Mouse (Mus musculus) common myeloid progenitor, adult 5-6 weeks (primary cell): ENCODE measurements around the gene Krtap29-1. TPM values are rescaled to one million over a fixed set of nuclear protein-coding genes. Genes with fewer than 3 reads are reported as not detected.
A peak's percentile ranks its signal among the peaks of the same experiment; 100 is the strongest.

ENCODE experiments used
- ATAC-seq: replicated peaks from 2 replicates; pipeline ENCODE4 v1.8.0; 2016; ENCODE audit warnings: low read depth, mild to moderate bottlenecking, moderate TSS enrichment, inconsistent platforms; ENCODE audit not compliant: poor library complexity, severe bottlenecking
- total RNA-seq: library from RNA; stranded (forward); fragments of 200-1000, 187-1606 nt; gene quantifications from 2 replicates; pipeline ENCODE4 v1.2.3, GENCODE M21; 2017

Gene Krtap29-1
- total RNA-seq = not detected in 2 replicates

DNA sequence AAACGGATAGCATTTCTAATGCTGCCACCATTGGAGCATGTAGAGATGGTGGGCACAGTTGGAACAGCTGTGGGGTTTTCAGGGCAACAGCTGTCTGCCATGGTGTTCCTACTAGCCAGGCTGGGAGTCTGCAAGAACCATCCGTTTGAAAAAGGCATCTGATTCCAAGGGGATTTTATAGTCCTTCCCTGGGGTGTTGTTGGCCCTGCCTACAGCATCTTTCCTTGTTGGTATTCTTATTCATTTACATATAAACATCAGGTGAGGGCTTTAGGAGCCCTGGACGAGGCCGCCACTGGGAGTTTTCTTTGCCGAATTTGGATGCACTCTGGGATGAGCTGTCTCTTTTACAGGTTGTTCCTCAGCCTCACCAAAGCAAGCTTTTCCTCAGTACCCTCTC is at the start of gene Krtap29-1:
Gene Krtap29-1, minus strand, starts transcription at position 101 of the 400 bp plus-strand sequence.
- ATAC-seq = no peak

DNA sequence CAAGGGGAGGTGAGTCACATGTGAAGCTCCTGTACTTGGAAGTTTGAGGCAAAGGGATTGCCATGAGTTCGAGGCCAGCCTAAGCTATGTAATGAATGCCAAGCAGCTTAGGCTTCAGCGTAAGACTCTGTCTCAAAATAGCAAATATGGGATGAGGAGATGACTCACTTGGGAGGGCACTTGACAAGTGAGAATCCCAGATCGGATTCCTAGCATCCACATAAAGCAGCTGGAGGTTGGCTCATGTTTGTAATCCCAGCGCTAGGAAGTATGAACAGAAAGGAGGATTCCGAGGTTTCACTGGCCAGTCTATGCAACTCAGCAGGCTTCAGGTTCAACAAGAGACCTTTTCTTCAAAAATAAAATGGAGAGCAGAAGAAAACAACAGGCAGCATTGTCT is 42.6 kb upstream of the Krtap29-1 start:
- no peak for ATAC-seq

DNA sequence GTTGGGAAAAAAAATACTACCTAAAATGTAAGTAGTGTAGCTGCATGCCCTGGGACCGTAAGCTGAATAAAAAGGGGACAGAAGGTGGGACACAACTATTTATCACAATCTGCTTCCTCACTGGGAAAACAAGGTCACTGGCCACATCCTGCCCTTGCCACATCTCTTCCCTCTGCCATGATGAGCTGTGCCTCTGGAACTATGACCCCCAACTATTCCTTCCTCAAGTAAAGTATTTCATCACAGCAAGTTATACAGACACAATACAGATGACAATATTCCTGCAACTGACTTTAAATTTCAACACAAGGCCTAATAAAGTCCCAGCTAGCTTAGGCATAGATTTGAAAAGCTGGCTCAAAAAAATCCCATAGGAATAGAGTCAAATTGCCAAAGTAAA is 40.6 kb upstream of the Krtap29-1 start:
- ATAC-seq = no peak

DNA sequence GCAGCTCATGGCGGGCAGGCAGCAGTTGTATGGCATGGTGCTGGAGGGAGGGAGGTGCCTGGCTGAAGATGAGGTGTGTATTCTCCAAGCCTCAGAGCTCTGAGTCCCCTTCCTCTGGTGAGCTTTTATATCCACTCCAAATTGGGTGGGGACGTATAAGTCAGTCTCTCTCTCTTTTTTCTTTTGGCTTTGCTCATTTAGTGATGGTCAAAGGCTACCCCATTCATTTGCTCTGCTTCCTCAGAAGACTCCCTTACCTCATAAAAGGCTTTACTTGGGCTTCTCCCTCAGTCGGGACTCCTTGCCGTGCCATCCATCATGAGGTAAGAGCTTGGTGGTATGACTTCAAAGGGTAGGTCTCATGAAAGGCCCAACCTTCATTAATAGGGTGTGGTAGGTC is 37.3 kb upstream of the Krtap29-1 start, which contains the start of gene Krt33a:
Gene Krt33a, minus strand, starts transcription at position 101 of the 400 bp plus-strand sequence.
- ATAC-seq = no peak

DNA sequence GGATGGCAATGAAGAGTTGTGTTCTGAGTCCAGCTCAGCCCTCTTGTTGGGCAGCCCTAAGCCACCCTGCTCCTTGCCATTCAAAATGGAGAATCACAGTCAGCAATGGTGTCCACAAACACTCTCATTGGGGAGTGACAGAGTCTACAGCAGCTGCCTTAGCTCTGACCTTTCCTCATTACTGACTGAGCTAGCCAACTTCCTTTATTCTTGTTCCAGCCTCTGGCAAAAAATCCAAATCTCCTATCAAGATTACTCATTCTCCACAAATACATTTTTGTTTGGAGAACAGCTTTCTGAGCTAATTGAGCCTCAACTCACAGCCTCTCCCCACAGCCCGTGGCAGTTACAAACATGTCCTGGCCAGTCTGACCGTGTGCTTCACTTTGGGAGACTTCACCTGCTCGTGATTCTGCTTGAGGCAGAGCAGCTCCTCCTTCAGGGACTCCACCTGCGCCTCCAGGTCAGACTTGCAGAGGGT is 34.9 kb upstream of the Krtap29-1 start:
- no peak for ATAC-seq

DNA sequence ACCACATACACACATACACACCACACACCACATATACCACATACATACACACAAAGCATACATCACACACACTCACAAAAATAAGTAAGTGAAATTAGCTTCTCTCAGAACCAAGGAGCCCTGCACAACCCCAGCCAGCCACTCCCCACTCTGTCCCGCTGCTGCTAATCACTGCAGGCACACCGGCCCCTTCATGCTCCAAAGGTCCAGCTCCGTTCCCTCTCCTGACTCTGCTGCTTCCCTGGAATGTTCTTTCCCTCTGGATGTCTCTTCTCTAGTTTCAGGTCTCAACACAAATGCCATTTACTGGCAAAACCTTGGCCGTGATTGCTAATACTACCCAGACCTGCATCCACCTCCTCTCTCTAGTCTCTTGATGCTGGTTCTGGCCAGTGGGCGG is 31.8 kb upstream of the Krtap29-1 start:
- no peak for ATAC-seq

DNA sequence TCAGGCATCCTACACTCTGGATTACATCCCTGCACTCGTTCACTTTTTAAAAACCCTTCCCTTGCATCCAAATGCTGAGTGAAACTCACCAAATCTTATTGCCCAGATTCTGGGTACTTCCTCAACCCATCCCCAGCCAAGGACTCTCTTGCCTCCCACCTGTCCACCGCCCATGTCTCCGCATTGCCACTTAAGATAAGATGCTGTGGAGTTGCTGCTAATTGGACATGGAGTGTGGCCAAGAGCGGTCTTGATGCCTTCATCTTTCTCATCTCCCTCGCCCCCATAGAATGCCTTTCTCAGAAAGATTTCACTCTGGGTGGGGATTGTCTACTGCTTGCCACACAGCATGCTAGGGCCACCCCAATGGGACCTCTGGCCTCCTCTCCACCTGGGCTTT is 29.5 kb upstream of the Krtap29-1 start:
- ATAC-seq = no peak

DNA sequence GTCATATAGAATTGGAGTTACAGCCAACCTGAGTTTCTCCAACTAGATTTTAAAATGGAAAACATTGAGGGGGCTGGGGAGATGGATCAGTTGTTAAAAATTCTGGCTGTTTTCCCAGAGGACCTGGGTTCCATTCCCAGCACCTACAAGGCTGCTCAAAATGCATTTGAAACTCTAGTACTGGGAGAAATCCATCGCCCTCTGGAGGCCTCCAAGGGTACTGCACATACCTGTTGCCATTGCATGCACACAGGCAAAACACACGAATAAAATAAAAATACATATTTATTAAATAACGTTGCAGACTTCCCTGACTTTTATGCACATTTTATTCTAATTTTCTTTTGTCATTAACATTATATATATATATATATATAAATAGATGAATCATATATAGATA is 27.8 kb upstream of the Krtap29-1 start:
- ATAC-seq = no peak

DNA sequence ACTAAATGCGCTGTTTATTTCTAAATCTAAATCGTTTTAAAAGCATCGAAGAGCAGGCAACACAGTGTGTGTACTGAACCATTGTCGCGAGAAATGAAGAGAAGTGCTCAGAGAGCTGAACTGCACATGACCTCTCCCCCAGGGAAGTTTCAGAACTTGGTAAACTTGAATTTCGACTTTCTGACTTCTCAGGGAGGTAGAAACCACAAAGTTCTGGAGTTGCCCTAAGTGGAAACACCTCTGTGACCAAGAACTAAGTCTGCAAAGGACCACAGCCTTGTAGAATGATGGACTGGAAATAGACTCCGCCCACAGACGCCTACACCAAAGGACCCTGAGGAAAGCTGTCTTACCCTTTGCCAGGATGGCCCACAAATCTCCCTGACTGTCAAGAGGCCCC is 27.1 kb upstream of the Krtap29-1 start:
- ATAC-seq = no peak

DNA sequence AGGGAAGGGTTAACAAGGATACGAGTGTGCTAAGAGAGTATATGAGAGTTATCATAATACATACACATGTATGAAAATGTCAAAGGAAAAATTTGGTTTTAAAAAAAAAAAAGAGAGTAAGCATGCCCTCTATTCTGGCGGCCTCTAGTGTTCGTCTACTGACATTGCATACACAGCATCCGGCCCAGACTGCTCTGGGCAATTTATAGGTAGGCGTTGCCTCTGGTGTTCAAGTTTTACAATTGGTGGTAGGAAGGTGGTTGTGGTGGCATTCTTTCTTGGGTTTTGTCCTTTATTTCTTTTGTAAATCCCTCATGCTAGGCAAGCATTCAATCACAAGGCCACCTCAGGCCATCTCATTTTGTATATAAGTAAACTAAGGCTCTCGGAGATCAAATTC is 26.0 kb upstream of the Krtap29-1 start:
- ATAC-seq = peak; percentile 69; the same call in 1 of the 2 replicates

DNA sequence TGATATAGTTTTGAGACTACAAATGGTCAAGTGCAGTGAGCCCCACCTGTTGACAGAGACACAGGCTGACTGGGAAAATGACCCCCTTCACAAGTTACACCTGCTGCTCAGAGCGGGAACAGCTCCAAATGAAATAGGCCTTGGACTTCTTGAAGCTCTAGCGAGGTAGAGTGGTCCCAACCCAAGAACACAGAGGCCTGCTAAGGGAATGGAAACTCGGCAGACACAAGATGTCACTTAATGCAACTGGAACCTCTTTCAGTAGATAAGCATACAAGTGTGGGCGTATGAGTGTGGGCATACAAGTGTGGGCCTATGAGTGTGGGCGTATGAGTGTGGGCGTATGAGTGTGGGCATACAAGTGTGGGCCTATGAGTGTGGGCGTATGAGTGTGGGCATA is 20.2 kb upstream of the Krtap29-1 start:
- ATAC-seq = no peak

DNA sequence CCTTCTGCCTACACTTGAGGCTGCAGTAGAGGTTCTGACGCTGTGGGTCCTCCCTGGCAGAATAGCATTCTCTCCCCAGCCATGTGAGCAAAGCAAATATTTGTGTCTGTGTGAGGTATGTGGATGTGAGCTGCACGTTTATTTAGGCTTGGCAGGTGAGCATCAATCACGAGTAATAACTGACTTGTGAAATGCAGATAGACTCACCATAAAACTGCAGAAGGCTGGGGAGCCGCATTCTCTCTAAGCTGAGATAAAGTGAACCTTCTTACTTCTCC is 15.5 kb upstream of the Krtap29-1 start:
- ATAC-seq = no peak

DNA sequence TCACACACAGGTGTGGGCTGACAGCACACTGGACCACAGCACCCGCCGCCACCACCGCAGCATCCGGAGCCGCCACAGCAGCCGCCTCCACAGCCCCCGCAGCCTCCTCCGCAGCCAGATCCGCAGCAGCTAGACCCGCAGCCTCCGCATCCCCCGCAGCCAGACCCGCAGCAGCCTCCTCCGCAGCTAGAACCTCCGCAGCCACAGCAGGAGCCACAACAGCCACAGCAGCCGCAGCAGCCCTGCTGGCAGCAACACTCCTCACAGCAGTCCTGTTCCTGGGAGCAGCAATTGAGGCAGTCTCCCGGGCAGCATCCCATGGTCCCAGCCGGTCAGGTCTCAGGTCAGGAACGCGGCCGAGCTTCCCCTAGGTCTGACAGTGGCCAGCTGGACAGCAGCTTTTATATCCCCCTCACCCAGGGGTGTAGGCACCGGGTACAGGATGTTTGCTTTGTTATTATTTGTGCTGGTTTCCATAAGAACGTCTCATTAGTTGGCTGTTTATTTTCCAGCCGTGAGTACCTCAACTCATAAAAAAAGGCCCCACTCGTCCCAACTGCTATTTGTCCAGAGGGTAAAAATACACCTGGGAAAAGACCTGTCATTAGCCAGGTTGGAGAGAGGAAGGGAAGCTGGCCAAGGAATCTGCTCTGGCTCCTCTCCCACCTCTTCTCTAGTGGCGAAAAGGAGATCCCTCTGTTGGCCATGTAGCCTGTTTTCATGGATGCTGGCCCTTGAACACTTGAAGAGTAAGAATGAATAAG is 14.9 kb upstream of the Krtap29-1 start, which contains the start of gene Krtap17-1:
Gene Krtap17-1, minus strand, starts transcription at position 375 of the 764 bp plus-strand sequence.
- ATAC-seq = no peak

DNA sequence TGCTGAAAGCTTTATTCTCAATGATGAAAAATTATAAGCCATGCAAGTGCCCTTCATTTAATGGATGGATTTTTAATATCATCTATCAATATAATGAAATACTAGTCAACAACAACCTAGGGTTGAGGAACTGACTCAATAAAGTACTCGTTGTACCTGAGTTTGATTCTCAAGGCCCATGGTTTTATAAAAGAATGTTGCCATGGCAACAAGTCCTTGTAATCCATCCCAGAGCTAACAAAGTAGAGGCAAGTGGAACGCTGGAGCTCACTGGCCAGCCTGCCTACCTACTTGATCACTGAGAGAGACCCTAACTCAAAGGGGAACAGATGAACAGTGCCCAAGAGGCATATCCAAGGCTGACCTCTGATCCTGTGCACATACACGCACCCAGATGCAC is 11.7 kb upstream of the Krtap29-1 start:
- ATAC-seq = no peak

DNA sequence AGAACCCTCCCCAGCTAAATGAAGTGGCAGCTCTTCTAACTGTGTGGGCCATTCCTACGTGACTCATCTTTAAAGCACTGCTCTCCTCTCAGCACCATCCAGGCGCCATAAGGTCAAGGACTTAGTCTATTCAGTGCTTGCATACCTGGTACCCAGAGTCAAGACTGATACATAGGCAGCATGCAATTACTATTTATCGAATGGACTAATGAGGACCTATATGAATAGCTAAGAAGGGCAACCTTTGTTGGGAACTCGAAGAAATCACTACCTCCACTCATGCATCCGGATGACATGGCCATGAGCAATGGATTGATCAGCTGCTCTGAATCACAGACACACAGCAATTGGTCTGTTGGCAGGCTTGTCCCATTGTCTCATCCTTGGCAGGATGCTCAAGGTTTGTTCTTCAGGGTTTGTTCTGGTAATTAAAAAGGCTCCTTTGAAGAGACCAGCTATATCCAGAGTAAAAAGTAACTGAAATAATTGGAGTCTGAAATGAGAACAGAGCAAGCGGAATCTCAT is 11.1 kb upstream of the Krtap29-1 start:
- ATAC-seq = no peak

DNA sequence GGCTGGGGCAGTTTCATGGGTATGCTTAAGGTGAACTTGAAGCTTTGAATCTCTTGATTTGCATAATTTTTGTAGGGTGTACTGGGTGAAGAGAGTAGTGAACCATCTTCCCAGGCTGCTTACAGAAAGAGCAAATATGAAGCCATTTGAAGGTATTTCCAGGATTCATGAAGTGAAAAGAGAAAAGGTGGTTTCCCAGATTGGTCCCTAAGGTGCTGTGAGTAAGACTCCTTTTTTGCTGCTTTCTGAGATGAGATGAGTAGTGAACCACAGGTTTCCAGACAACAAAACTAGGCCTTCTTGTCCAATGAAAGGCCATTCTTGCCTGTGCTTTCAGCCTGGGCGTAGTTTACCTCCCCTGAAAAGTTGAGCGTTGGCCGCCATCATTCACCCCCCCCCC is 9.7 kb upstream of the Krtap29-1 start:
- no peak for ATAC-seq

DNA sequence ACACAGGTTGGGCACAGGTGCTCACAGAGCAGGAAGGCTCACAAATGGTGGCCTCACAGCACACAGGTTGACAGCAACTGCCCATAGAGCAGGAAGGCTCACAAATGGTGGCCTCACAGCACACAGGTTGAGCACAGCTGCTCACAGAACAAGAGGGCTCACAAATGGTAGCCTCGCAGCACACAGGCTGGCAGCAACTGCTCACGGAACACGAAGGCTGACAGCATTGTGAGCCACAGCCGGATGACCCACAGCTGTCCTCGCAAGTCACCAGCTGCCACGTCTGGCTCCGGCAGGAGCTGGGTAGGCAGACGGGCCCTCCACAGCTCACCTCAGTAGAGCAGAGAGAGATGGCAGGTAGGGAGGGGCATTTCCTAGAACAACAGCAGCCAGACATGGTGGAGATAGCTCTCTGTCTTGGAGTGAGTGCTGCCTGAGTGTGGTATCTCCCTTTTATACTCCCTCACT is 7.4 kb upstream of the Krtap29-1 start, which contains the start of gene Krtap16-1:
Gene Krtap16-1, minus strand, starts transcription at position 418 of the 468 bp plus-strand sequence.
- no peak for ATAC-seq

DNA sequence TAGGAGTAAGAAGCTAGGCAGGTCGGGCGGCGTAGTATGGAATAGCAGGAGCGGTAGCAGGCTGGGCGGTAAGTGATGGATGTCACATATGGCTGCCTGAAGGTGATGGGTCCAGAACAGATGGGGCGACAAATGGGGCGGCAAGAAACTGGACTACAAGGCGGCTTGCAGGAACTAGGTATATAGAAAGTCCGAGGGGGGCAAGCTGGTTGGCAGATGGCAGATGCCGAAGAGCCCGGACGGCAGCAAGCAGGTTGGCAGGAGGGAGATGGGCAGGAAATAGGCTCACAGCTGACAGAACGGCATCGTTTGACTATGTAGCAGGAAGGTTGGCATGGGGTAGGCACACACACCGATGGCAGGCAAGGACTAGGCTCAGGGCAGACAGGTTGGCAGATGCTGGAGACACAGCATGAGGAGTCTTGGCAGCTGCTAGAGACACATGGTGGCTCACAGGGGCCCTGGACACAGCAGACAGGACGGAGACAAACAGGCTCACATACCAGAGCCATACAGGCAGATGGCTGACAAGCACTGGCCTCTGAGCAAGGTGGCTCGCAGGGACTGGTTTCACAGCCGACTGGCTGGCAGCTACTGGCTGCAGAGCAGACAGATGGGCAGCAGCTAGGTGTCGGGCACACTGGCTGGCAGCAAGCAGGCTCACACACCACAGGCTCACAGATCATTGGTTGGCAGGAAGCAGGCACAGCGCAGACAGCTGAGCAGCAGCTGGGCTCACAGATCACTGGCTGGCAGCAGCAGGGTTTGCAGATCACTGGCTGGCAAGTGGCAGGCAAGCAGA is 6.6 kb upstream of the Krtap29-1 start:
- ATAC-seq = no peak

DNA sequence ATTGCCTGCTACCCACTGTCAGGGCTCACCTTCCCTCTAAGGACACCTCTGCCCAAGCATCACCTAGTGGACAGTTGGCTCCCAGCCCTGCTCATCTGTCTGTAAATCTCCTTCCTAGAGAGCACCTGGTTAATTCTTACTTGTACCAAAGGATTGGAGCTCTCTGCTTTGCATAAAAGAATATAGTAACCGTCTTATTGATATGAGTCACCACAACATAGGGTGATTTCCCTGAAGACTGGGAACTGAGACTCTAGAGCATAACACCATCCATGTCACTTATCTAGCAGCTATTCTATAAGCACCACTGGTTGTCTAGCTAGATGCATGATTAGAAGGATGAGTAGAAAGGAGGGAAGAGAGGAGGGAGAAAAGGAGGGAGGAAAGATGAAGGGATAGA is 4.6 kb upstream of the Krtap29-1 start:
- no peak for ATAC-seq

DNA sequence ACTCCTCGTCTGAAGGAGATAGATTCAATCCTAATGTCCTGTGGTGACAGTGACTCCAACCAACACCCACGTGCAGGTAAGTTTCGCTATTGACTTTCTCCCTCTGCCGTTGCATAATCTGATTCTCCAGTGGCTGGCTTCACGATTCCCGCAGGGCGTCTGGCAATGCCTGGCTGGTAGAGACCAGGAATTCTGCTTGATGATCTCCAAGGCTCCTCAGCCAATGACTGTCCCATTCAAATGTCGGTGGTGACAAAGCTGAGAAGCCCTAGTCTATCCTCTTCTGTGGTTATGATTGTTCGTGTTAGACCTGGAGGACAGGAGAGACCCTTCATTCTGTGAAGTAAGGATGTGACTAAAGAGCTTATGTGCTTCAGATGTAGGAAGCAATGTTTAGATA is 3.9 kb upstream of the Krtap29-1 start:
- no peak for ATAC-seq

DNA sequence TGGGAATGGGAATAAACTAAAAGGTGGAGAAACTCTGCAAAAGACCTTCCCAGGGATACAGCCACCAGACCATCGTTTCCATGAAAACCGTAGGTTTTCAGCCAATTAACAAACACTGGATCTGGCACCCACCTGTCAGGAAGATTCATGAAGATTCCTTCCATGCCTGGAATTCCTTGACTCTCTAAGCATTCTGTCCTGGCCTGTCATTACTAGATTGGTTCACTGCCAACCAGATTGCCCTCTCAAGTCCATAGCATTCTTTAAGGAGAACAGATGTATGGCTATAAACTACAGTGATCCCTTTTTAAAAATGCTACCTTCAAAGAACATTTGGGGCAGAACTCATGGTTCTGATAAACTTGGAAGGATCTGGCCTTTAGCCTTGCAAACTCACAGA is 12.9 kb downstream of the Krtap29-1 start:
- ATAC-seq = no peak
